In the genomic region with DNA sequence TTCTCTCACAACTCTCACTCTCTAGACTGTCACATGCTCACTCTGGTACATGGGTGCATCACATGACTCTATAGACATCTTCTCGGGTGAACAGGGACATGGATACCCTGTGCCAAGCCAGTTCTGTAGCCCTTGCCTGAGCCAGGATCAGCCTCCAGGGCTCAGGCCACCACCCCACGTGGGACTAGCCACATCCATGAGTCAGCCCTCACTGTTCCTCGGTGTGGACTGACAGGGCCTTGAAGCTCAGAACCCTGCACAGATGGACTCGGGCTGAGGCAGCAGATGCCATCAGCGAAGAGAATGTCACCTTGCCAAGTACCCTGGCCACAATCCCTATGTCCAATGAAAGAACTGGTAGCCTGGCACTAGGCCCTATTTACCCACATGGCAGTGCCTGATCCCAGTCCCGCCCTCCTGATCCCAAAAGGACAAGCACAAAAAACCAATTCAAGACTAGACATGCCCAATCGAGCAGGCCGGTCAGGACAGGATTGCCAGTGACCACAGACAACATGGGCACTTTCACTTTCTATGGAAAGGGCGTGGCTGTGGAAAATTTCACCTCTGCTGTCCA, we compare ENCODE assay signal across 10 mouse cellular contexts. TPM values are rescaled to one million over a fixed set of nuclear protein-coding genes. Genes with fewer than 3 reads are reported as not detected.
DNase-seq lines count a peak whose midpoint lies in the region; ATAC-seq and TF ChIP-seq lines count a peak whose summit lies in the region.
"Had no signal": no experiment of that assay in that cellular context is flagged by ENCODE, and none has a peak within 500 bp of the region (broad histone marks: within the 10 kb centered on the region; RNA-seq: fewer than 3 reads in every experiment).

No protein-coding gene starts in this region.

- H3K9me3 ChIP-seq in midbrain, postnatal 0 days (ENCODE audit: low read length) = no peaks in the 10 kb centered on the region
- no peaks in the 10 kb centered on the region for H3K9me3 ChIP-seq in midbrain, embryonic 11.5 days (ENCODE audit: control insufficient read depth, low read length)
- H3K9me3 ChIP-seq: embryonic facial prominence, embryonic 15.5 days; neural tube, embryonic 13.5 days had no signal

- intact Hi-C loops in heart, postnatal 25 days (cut with DNase I) = no loop called here

- peak; percentile 73 for ATAC-seq in midbrain, postnatal 0 days (ENCODE audit: low FRiP score)
- ATAC-seq in midbrain, embryonic 11.5 days (ENCODE audit: low FRiP score) = no peak
- peak; percentile 49; the same call in 1 of the 2 replicates for ATAC-seq in common myeloid progenitor, adult 5-6 weeks (replicated peaks; ENCODE audit: low read depth, poor library complexity, severe bottlenecking)
- ATAC-seq in megakaryocyte progenitor cell, adult 5-6 weeks (replicated peaks; ENCODE audit: poor library complexity) = peak; percentile 49

- H3K27me3 ChIP-seq in midbrain, postnatal 0 days (ENCODE audit: insufficient read depth, low read length) = no peaks in the 10 kb centered on the region
- H3K27me3 ChIP-seq in midbrain, embryonic 11.5 days (ENCODE audit: control insufficient read depth, insufficient read depth, low read length) = no peaks in the 10 kb centered on the region
- H3K27me3 ChIP-seq: embryonic facial prominence, embryonic 15.5 days; neural tube, embryonic 13.5 days had no signal

- no peak overlapping the region for H3K9ac ChIP-seq in midbrain, postnatal 0 days (replicated peaks; ENCODE audit: low read length, poor library complexity, severe bottlenecking)
- no peak overlapping the region for H3K9ac ChIP-seq in midbrain, embryonic 11.5 days (ENCODE audit: low read length)
- H3K9ac ChIP-seq: embryonic facial prominence, embryonic 15.5 days; neural tube, embryonic 13.5 days had no signal

- no peak overlapping the region for H3K4me3 ChIP-seq in midbrain, postnatal 0 days (ENCODE audit: low read depth, low read length)
- H3K4me3 ChIP-seq in midbrain, embryonic 11.5 days (ENCODE audit: low read depth, low read length) = no peak overlapping the region
- H3K4me3 ChIP-seq: embryonic facial prominence, embryonic 15.5 days; neural tube, embryonic 13.5 days had no signal

- no peaks in the 10 kb centered on the region for H3K4me1 ChIP-seq in midbrain, postnatal 0 days (ENCODE audit: insufficient read depth, low read length)
- H3K4me1 ChIP-seq in midbrain, embryonic 11.5 days (ENCODE audit: control insufficient read depth, insufficient read depth, low read length) = no peaks in the 10 kb centered on the region
- H3K4me1 ChIP-seq: embryonic facial prominence, embryonic 15.5 days; neural tube, embryonic 13.5 days had no signal

- DNase-seq in heart, adult 11 months = peak; percentile 94
- DNase-seq in heart, postnatal 25 days (ENCODE audit: low spot score) = no peak
- peak; percentile 87 for DNase-seq in midbrain, postnatal 0 days (ENCODE audit: low spot score)
- no peak for DNase-seq in midbrain, embryonic 11.5 days (ENCODE audit: low spot score, missing footprints)
- DNase-seq in gastrocnemius, adult 18-20 months (ENCODE audit: low spot score) = no peak
- DNase-seq in yolk sac, embryonic 10.5 days (ENCODE audit: low spot score) = no peak

- no peak for TF ChIP-seq CTCF in midbrain, postnatal 0 days (IDR thresholded peaks at IDR 0.05)

- no peaks in the 10 kb centered on the region for H3K36me3 ChIP-seq in midbrain, postnatal 0 days (ENCODE audit: insufficient read depth, low read length)
- H3K36me3 ChIP-seq in midbrain, embryonic 11.5 days (ENCODE audit: control insufficient read depth, insufficient read depth, low read length) = no peaks in the 10 kb centered on the region
- H3K36me3 ChIP-seq: embryonic facial prominence, embryonic 15.5 days; neural tube, embryonic 13.5 days had no signal

- H3K4me2 ChIP-seq in midbrain, postnatal 0 days (ENCODE audit: low read depth, low read length, poor library complexity, severe bottlenecking) = no peak overlapping the region
- H3K4me2 ChIP-seq in midbrain, embryonic 11.5 days = no peak overlapping the region
- H3K4me2 ChIP-seq: embryonic facial prominence, embryonic 15.5 days; neural tube, embryonic 13.5 days had no signal

- H3K27ac ChIP-seq in midbrain, postnatal 0 days (ENCODE audit: low read depth, low read length) = no peak overlapping the region; the same call in 1 of the 2 replicates
- H3K27ac ChIP-seq in midbrain, embryonic 11.5 days (ENCODE audit: low read depth, low read length) = no peak overlapping the region
- H3K27ac ChIP-seq: embryonic facial prominence, embryonic 15.5 days; neural tube, embryonic 13.5 days had no signal

- WGBS in midbrain, postnatal 0 days = 77% methylated on average over 9 of the region's 9 CpGs
- WGBS in midbrain, embryonic 11.5 days = 92% methylated on average over 9 of the region's 9 CpGs

RNA-seq across cellular contexts. Expression of a gene that starts 59.2 kb away (rescaled TPM):
- total RNA-seq in heart, postnatal 25 days (2021) = 100 to 1,000 TPM; 123 to 142 TPM
- total RNA-seq in midbrain, postnatal 0 days (2014; rRNA removed) = 103 and 119 TPM in 2 replicates
- 157 and 163 TPM in 2 replicates for polyA plus RNA-seq in midbrain, postnatal 0 days (2015; fragmentation: Nextera tagmentation; extraction: Ambion mirVana)
- polyA plus RNA-seq in midbrain, embryonic 11.5 days (2014; fragmentation: Nextera tagmentation; extraction: Ambion mirVana) = 19.3 and 23.4 TPM in 2 replicates
- 156 and 195 TPM in 2 replicates for total RNA-seq in common myeloid progenitor, adult 5-6 weeks (2017)
- total RNA-seq in megakaryocyte progenitor cell, adult 5-6 weeks (2015) = 30.9 and 37.2 TPM in 2 replicates
- 86.2 and 116 TPM in 2 replicates for total RNA-seq in megakaryocyte progenitor cell, adult 5-6 weeks (2017)
- total RNA-seq in gastrocnemius, adult 18-20 months (2021) = 1 to 10 TPM; 4.7 to 7.2 TPM

Comparison
In these comparisons a context has a peak if more than half of its experiments do, and no peak if none do; other contexts are left out.
1. DNase-seq: peak in heart, adult 11 months (single experiment) and midbrain, postnatal 0 days (single experiment); none in heart, postnatal 25 days (single experiment), midbrain, embryonic 11.5 days (single experiment), gastrocnemius, adult 18-20 months (single experiment) and yolk sac, embryonic 10.5 days (single experiment).